Mouse (Mus musculus) liver, embryonic 14.5 days (tissue): Measurements from ENCODE around the gene Unc93b1.

Source experiments
- CTCF ChIP-seq: IDR thresholded peaks from 2 replicates; pipeline ENCODE4 v1.5.1; 2016; ENCODE audit warnings: antibody characterized with exemption, low read depth, control low read depth
- EP300 ChIP-seq: IDR thresholded peaks from 2 replicates; pipeline ENCODE4 v1.6.1; 2016; ENCODE audit warnings: antibody characterized with exemption, low read depth

DNA sequence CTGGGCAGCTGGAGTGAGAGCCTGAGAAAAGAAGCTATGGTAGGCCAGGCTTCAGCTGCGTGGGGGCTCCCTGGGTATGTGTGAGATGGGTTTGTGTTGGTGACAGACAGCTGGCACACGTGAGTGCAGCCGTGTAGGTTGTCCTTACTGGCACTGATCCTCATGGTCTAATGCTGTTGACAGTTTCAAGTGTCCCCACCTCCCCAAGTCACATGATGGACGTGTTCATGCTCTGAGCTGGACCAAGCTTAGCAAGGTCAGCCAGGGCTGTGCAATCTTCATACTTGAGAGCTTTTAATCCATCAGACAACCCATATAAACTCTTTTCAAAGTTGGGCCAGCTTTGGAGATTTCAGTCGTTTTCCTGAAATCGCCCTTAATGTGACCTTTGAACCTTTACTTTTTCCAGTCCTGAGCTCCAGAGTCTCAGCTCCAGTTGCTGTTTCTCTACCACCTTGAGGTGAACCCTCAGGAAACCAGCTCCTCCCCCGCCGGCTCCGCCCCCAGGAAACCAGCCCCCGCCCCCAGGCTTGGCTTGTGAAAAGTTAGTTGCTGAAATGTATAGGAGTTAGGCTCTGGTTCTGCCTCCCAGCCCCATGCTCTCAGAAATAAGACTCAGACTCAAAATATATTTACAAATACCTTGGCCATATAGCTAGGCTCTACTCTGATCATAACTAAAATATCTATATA, 11.0 kb downstream of the Unc93b1 start:
- no peak for TF ChIP-seq CTCF
- TF ChIP-seq EP300, result no peak
